Mouse (Mus musculus) stomach, embryonic 14.5 days (tissue): ENCODE results near the gene Tbata. TPM values are rescaled to one million over a fixed set of nuclear protein-coding genes. Genes with fewer than 3 reads are reported as not detected.

Experiments
- ATAC-seq: fragments of 200-750 bp; cut with Nextera tagmentation; 2 replicates; pipeline ENCODE4 v1.8.0; 2017; ENCODE audit warnings: low read depth, moderate TSS enrichment; ENCODE audit not compliant: insufficient number of reproducible peaks, insufficient read depth, low FRiP score
- H3K27ac ChIP-seq: fragments of 300-500 bp; sonication (generic); 2 replicates; pipeline ENCODE4 v1.5.1; 2014; ENCODE audit warnings: mild to moderate bottlenecking, low read length, moderate library complexity, mixed read lengths
- H3K27me3 ChIP-seq: fragments of 300-500 bp; sonication (generic); 2 replicates; pipeline ENCODE4 v1.6.1; 2014; ENCODE audit warnings: low read length, control low read depth, mixed read lengths; ENCODE audit not compliant: control insufficient read depth, insufficient read depth
- H3K36me3 ChIP-seq: fragments of 300-500 bp; sonication (generic); 2 replicates; pipeline ENCODE4 v1.6.1; 2014; ENCODE audit warnings: mild to moderate bottlenecking, control low read depth, low read length, moderate library complexity, mixed read lengths; ENCODE audit not compliant: control insufficient read depth, insufficient read depth
- H3K4me1 ChIP-seq: fragments of 300-500 bp; sonication (generic); 2 replicates; pipeline ENCODE4 v1.6.1; 2014; ENCODE audit warnings: low read length, control low read depth, mixed read lengths; ENCODE audit not compliant: control insufficient read depth, insufficient read depth
- H3K4me2 ChIP-seq: fragments of 300-500 bp; sonication (generic); replicated peaks from 2 replicates; pipeline ENCODE4 v1.6.1; 2014; ENCODE audit warnings: low read depth, low read length, control low read depth
- H3K4me3 ChIP-seq: fragments of 300-500 bp; sonication (generic); 2 replicates; pipeline ENCODE4 v1.5.1; 2014; ENCODE audit warnings: low read depth, low read length, control low read depth
- H3K9ac ChIP-seq: fragments of 300-500 bp; sonication (generic); replicated peaks from 2 replicates; pipeline ENCODE4 v1.6.1; 2014; ENCODE audit warnings: low read depth, mild to moderate bottlenecking, control low read depth, low read length, moderate library complexity, mixed read lengths
- H3K9me3 ChIP-seq: fragments of 300-500 bp; sonication (generic); 2 replicates; pipeline ENCODE4 v1.6.1; 2016; ENCODE audit warnings: low read depth, low read length, control low read depth; ENCODE audit not compliant: control insufficient read depth
- WGBS: fragments of 180-500 bp; shearing (Covaris S2); extraction: QIAGEN DNeasy Blood & Tissue Kit; methylation state at CpG from one replicate; pipeline ENCODE4 v1.1.7; 2014; 5-methylcytosine and 5-hydroxymethylcytosine counted together
- polyA plus RNA-seq: library from polyadenylated mRNA; unstranded; fragments of >200 nt; fragmentation: Nextera tagmentation; extraction: Ambion mirVana; gene quantifications from 2 replicates; pipeline ENCODE4 v1.2.1, GENCODE M21; 2014

The Tbata gene
- polyA plus RNA-seq = 0.22 TPM in 1 of 2 replicates, not detected in the other

- H3K4me2 ChIP-seq = no peak within 1 kb of the TSS
- H3K36me3 ChIP-seq = no peaks in the 10 kb centered on the region
- no peak within 1 kb of the TSS for H3K4me3 ChIP-seq
- H3K27me3 ChIP-seq = no peaks in the 10 kb centered on the region
- peaks cover 11% of the 10 kb centered on the region for H3K4me1 ChIP-seq
- no peaks in the 10 kb centered on the region for H3K9me3 ChIP-seq
- no peak within 1 kb of the TSS for H3K9ac ChIP-seq
- no peak within 1 kb of the TSS for H3K27ac ChIP-seq
- WGBS = 65% methylated on average over 3 of the region's 3 CpGs
- ATAC-seq = no peak
Measured at GRCm38 (mm10) chr10:61171654-61172053, at the start of gene Tbata. Gene Tbata, plus strand, starts transcription at chr10:61171954.

GRCm38 (mm10) chr10:61123276-61123913 lies 48.4 kb upstream of the Tbata start:
- no peak overlapping the region for H3K27ac ChIP-seq
- 86% methylated on average over 3 of the region's 3 CpGs for WGBS
- no peaks in the 10 kb centered on the region for H3K4me1 ChIP-seq
- ATAC-seq = no peak
- H3K9ac ChIP-seq = no peak overlapping the region
- H3K9me3 ChIP-seq = no peaks in the 10 kb centered on the region
- H3K4me2 ChIP-seq = no peak overlapping the region
- H3K27me3 ChIP-seq = no peaks in the 10 kb centered on the region
- peaks cover 13% of the 10 kb centered on the region; the same call in 1 of the 2 replicates for H3K36me3 ChIP-seq
- no peak overlapping the region for H3K4me3 ChIP-seq

GRCm38 (mm10) chr10:61124462-61124861 lies 47.3 kb upstream of the Tbata start:
- no peak overlapping the region for H3K4me2 ChIP-seq
- WGBS = 89% methylated on average over 2 of the region's 2 CpGs
- no peak overlapping the region for H3K9ac ChIP-seq
- H3K36me3 ChIP-seq = peaks cover 13% of the 10 kb centered on the region; the same call in 1 of the 2 replicates
- no peaks in the 10 kb centered on the region for H3K27me3 ChIP-seq
- H3K27ac ChIP-seq = no peak overlapping the region
- no peaks in the 10 kb centered on the region for H3K9me3 ChIP-seq
- H3K4me1 ChIP-seq = no peaks in the 10 kb centered on the region
- no peak for ATAC-seq
- H3K4me3 ChIP-seq = no peak overlapping the region

- WGBS = 90% methylated on average over 1 of the region's 1 CpGs
- Histone ChIP-seq H3K36me3 (no peaks in the 10 kb centered on the region), H3K4me2 (no peak overlapping the region), H3K9ac (no peak overlapping the region), H3K4me3 (no peak overlapping the region), H3K9me3 (no peaks in the 10 kb centered on the region), H3K27ac (no peak overlapping the region), H3K27me3 (no peaks in the 10 kb centered on the region), H3K4me1 (no peaks in the 10 kb centered on the region)
- ATAC-seq = no peak
Measured at GRCm38 (mm10) chr10:61128701-61129365, 42.9 kb upstream of the Tbata start.

- no peaks in the 10 kb centered on the region for H3K27me3 ChIP-seq
- no peak overlapping the region for H3K9ac ChIP-seq
- no peak overlapping the region for H3K4me2 ChIP-seq
- H3K4me1 ChIP-seq = no peaks in the 10 kb centered on the region
- no peaks in the 10 kb centered on the region for H3K9me3 ChIP-seq
- H3K36me3 ChIP-seq = no peaks in the 10 kb centered on the region
- no peak for ATAC-seq
- no peak overlapping the region for H3K27ac ChIP-seq
- no peak overlapping the region for H3K4me3 ChIP-seq
- WGBS = 79% methylated on average over 3 of the region's 3 CpGs
Measured at GRCm38 (mm10) chr10:61130959-61131358, 40.8 kb upstream of the Tbata start.

- WGBS = 85% methylated on average over 4 of the region's 4 CpGs
- Histone ChIP-seq H3K27ac (no peak overlapping the region), H3K27me3 (no peaks in the 10 kb centered on the region), H3K9me3 (no peaks in the 10 kb centered on the region), H3K4me2 (no peak overlapping the region), H3K4me3 (no peak overlapping the region), H3K4me1 (no peaks in the 10 kb centered on the region), H3K9ac (no peak overlapping the region), H3K36me3 (no peaks in the 10 kb centered on the region)
- no peak for ATAC-seq
Measured at GRCm38 (mm10) chr10:61134041-61134440, 37.7 kb upstream of the Tbata start.

GRCm38 (mm10) chr10:61135226-61135839 lies 36.4 kb upstream of the Tbata start:
- Histone ChIP-seq H3K4me2 (no peak overlapping the region), H3K9me3 (no peaks in the 10 kb centered on the region), H3K27me3 (no peaks in the 10 kb centered on the region), H3K27ac (no peak overlapping the region), H3K9ac (no peak overlapping the region), H3K36me3 (0 out of 2 replicates have a peak, but pooled peaks cover 5% of the 10 kb centered on the region), H3K4me1 (no peaks in the 10 kb centered on the region), H3K4me3 (no peak overlapping the region)
- no peak for ATAC-seq
- 60% methylated on average over 3 of the region's 3 CpGs for WGBS

- 54% methylated on average over 1 of the region's 1 CpGs for WGBS
- H3K9ac ChIP-seq = no peak overlapping the region
- no peak overlapping the region for H3K4me2 ChIP-seq
- H3K9me3 ChIP-seq = no peaks in the 10 kb centered on the region
- ATAC-seq = no peak
- no peak overlapping the region for H3K27ac ChIP-seq
- no peak overlapping the region for H3K4me3 ChIP-seq
- H3K36me3 ChIP-seq = 0 out of 2 replicates have a peak, but pooled peaks cover 5% of the 10 kb centered on the region
- H3K4me1 ChIP-seq = no peaks in the 10 kb centered on the region
- H3K27me3 ChIP-seq = no peaks in the 10 kb centered on the region
Measured at GRCm38 (mm10) chr10:61137567-61137966, 34.2 kb upstream of the Tbata start.
